In the genomic region with DNA sequence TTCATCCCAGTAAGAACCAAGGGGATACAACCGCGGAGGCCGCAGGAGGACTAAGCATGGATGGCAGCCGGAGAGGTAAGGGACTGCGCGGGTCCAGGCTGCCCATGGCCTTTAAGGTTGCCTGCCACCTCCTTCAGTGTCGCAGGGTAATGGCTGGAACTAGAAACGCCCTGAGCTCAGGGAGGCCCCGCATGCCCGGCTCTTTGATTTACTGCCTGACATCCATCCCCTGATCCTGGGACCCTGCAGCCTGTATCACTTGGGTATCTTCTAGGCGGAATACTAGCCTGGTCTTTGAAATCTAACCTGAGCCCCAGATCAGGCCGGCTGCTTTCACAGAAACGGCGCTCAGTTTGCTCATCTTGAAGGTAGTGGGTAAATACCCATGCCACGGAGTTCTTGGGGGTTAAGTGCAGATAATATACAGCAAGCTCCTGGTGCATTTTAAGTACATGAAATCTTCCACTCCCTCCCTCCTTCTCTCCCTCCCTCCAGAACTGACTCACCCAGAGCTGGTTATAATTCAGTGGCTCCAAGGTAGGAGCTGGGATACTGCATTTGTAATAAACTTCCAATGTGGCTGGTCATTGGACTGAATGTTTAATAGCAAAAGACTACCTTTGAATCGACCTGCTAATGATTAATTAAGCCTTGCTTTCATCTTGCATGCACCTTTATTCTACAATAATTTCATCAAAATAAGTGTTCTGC, we compare ENCODE assay signal across 8 mouse cellular contexts. TPM values are rescaled to one million over a fixed set of nuclear protein-coding genes. Genes with fewer than 3 reads are reported as not detected.
DNase-seq lines count a peak whose midpoint lies in the region; ATAC-seq and TF ChIP-seq lines count a peak whose summit lies in the region.

No protein-coding gene starts in this region.

- peaks cover 2% of the 10 kb centered on the region; the same call in 1 of the 2 replicates for H3K9me3 ChIP-seq in lung, embryonic 16.5 days (ENCODE audit: control insufficient read depth, low read length)
- no peaks in the 10 kb centered on the region for H3K9me3 ChIP-seq in embryonic facial prominence, embryonic 12.5 days
- H3K9me3 ChIP-seq in hindbrain, postnatal 0 days (ENCODE audit: low read length), result 0 out of 2 replicates have a peak, but pooled peaks cover 5% of the 10 kb centered on the region
- no peaks in the 10 kb centered on the region for H3K9me3 ChIP-seq in midbrain, embryonic 12.5 days

- H3K4me1 ChIP-seq in lung, embryonic 16.5 days (replicated peaks; ENCODE audit: control insufficient read depth, insufficient read depth, low read length), result peaks cover 5% of the 10 kb centered on the region
- H3K4me1 ChIP-seq in embryonic facial prominence, embryonic 12.5 days, result peaks cover 4% of the 10 kb centered on the region; the same call in 1 of the 2 replicates
- 0 out of 2 replicates have a peak, but pooled peaks cover 5% of the 10 kb centered on the region for H3K4me1 ChIP-seq in hindbrain, postnatal 0 days (ENCODE audit: insufficient read depth, low read length)
- peaks cover 5% of the 10 kb centered on the region for H3K4me1 ChIP-seq in midbrain, embryonic 12.5 days

- intact Hi-C loops in gastrocnemius, postnatal 36 days (cut with DNase I), result no loop called here

- peak overlapping the region; percentile 90 for H3K4me3 ChIP-seq in lung, embryonic 16.5 days (ENCODE audit: low read length)
- H3K4me3 ChIP-seq in embryonic facial prominence, embryonic 12.5 days, result peak overlapping the region; percentile 82
- H3K4me3 ChIP-seq in hindbrain, postnatal 0 days (ENCODE audit: low read length), result peak overlapping the region; percentile 94
- H3K4me3 ChIP-seq in midbrain, embryonic 12.5 days, result peak overlapping the region; percentile 72

- TF ChIP-seq CTCF in hindbrain, postnatal 0 days (IDR thresholded peaks at IDR 0.05; ENCODE audit: low read depth), result no peak

- peak; percentile 82 for ATAC-seq in lung, embryonic 16.5 days (ENCODE audit: low read depth)
- peak; percentile 83 for ATAC-seq in embryonic facial prominence, embryonic 12.5 days (ENCODE audit: insufficient number of reproducible peaks, insufficient read depth, low FRiP score, low TSS enrichment)
- peak; percentile 91 for ATAC-seq in hindbrain, postnatal 0 days
- ATAC-seq in midbrain, embryonic 12.5 days (ENCODE audit: low FRiP score, low read depth), result peak; percentile 89

- 2% methylated on average over 16 of the region's 16 CpGs for WGBS in lung, embryonic 16.5 days
- WGBS in embryonic facial prominence, embryonic 12.5 days, result 2% methylated on average over 16 of the region's 16 CpGs
- 4% methylated on average over 16 of the region's 16 CpGs for WGBS in hindbrain, postnatal 0 days
- 3% methylated on average over 16 of the region's 16 CpGs for WGBS in midbrain, embryonic 12.5 days

- DNase-seq in lung, adult 18-20 months, result no peak
- DNase-seq in hindbrain, postnatal 0 days (ENCODE audit: low spot score), result no peak
- no peak for DNase-seq in layer of hippocampus, adult 11-12 months (ENCODE audit: low spot score)
- no peak for DNase-seq in gastrocnemius, postnatal 36 days
- no peak for DNase-seq in right cerebral cortex, postnatal 4 days

- H3K27ac ChIP-seq in lung, embryonic 16.5 days (ENCODE audit: low read length), result peak overlapping the region; percentile 22; the same call in 1 of the 2 replicates
- no peak overlapping the region for H3K27ac ChIP-seq in embryonic facial prominence, embryonic 12.5 days
- peak overlapping the region; percentile 73; the same call in 1 of the 2 replicates for H3K27ac ChIP-seq in hindbrain, postnatal 0 days
- H3K27ac ChIP-seq in midbrain, embryonic 12.5 days (replicated peaks), result peak overlapping the region; percentile 63

- H3K4me2 ChIP-seq in lung, embryonic 16.5 days (ENCODE audit: low read depth, low read length), result peak overlapping the region; percentile 84
- H3K4me2 ChIP-seq in embryonic facial prominence, embryonic 12.5 days (replicated peaks), result peak overlapping the region; percentile 62
- peak overlapping the region; percentile 66 for H3K4me2 ChIP-seq in hindbrain, postnatal 0 days (ENCODE audit: low read depth, low read length)
- peak overlapping the region; percentile 70 for H3K4me2 ChIP-seq in midbrain, embryonic 12.5 days (replicated peaks)

- H3K9ac ChIP-seq in lung, embryonic 16.5 days (ENCODE audit: low read length), result peak overlapping the region; percentile 82
- H3K9ac ChIP-seq in embryonic facial prominence, embryonic 12.5 days, result peak overlapping the region; percentile 72
- peak overlapping the region; percentile 82 for H3K9ac ChIP-seq in hindbrain, postnatal 0 days (replicated peaks; ENCODE audit: low read length)
- H3K9ac ChIP-seq in midbrain, embryonic 12.5 days (replicated peaks), result peak overlapping the region; percentile 74

- H3K36me3 ChIP-seq in lung, embryonic 16.5 days (ENCODE audit: control insufficient read depth, insufficient read depth, low read length), result no peaks in the 10 kb centered on the region
- H3K36me3 ChIP-seq in embryonic facial prominence, embryonic 12.5 days, result no peaks in the 10 kb centered on the region
- H3K36me3 ChIP-seq in hindbrain, postnatal 0 days (ENCODE audit: insufficient read depth, low read length), result peaks cover 5% of the 10 kb centered on the region; the same call in 1 of the 2 replicates
- peaks cover 7% of the 10 kb centered on the region; the same call in 1 of the 2 replicates for H3K36me3 ChIP-seq in midbrain, embryonic 12.5 days

- H3K27me3 ChIP-seq in lung, embryonic 16.5 days (ENCODE audit: control insufficient read depth, insufficient read depth, low read depth, low read length), result no peaks in the 10 kb centered on the region
- no peaks in the 10 kb centered on the region for H3K27me3 ChIP-seq in embryonic facial prominence, embryonic 12.5 days
- H3K27me3 ChIP-seq in hindbrain, postnatal 0 days (ENCODE audit: insufficient read depth, low read length), result no peaks in the 10 kb centered on the region
- H3K27me3 ChIP-seq in midbrain, embryonic 12.5 days, result no peaks in the 10 kb centered on the region

RNA-seq across cellular contexts. Expression of gene Spata7, which starts 0.5 kb away (rescaled TPM):
- 15.3 and 16.8 TPM in 2 replicates for polyA plus RNA-seq in lung, embryonic 16.5 days (2015; fragmentation: Nextera tagmentation; extraction: Ambion mirVana)
- polyA plus RNA-seq in embryonic facial prominence, embryonic 12.5 days (2016; fragmentation: Nextera tagmentation; extraction: Ambion mirVana), result 22.9 and 23.3 TPM in 2 replicates
- 28.7 and 34.0 TPM in 2 replicates for total RNA-seq in hindbrain, postnatal 0 days (2014; rRNA removed)
- polyA plus RNA-seq in hindbrain, postnatal 0 days (2015; fragmentation: Nextera tagmentation; extraction: Ambion mirVana), result 35.0 and 37.7 TPM in 2 replicates
- polyA plus RNA-seq in midbrain, embryonic 12.5 days (2016; fragmentation: Nextera tagmentation; extraction: Ambion mirVana), result 24.2 and 26.0 TPM in 2 replicates
- total RNA-seq in gastrocnemius, postnatal 36 days (2021), result 1 to 10 TPM; 2.3 to 4.1 TPM

RNA-seq across cellular contexts. Expression of gene Kcnk10, which starts 50.3 kb away (rescaled TPM):
- polyA plus RNA-seq in lung, embryonic 16.5 days (2015; fragmentation: Nextera tagmentation; extraction: Ambion mirVana), result 0.10 and 0.20 TPM in 2 replicates
- polyA plus RNA-seq in embryonic facial prominence, embryonic 12.5 days (2016; fragmentation: Nextera tagmentation; extraction: Ambion mirVana), result 2.9 and 4.0 TPM in 2 replicates
- 28.1 and 39.9 TPM in 2 replicates for total RNA-seq in hindbrain, postnatal 0 days (2014; rRNA removed)
- polyA plus RNA-seq in hindbrain, postnatal 0 days (2015; fragmentation: Nextera tagmentation; extraction: Ambion mirVana), result 31.5 and 32.2 TPM in 2 replicates
- 49.5 and 59.0 TPM in 2 replicates for polyA plus RNA-seq in midbrain, embryonic 12.5 days (2016; fragmentation: Nextera tagmentation; extraction: Ambion mirVana)
- not detected for total RNA-seq in gastrocnemius, postnatal 36 days (2021)
